Mouse (Mus musculus) activated CD4-positive, CD25-positive, alpha-beta regulatory T cell, adult 4 months (primary cell): ENCODE results near the gene Rab39. TPM values are rescaled to one million over a fixed set of nuclear protein-coding genes. Genes with fewer than 3 reads are reported as not detected.

ENCODE experiments used
- ATAC-seq: one replicate; pipeline ENCODE4 v1.8.0; 2017
- polyA plus RNA-seq, 2 experiments: library from polyadenylated mRNA; unstranded; fragments of 100-300 nt; shearing (Covaris generic); gene quantifications; one replicate each; pipeline ENCODE4 v1.2.1; 2017

The Rab39 gene
- not detected for polyA plus RNA-seq

- ATAC-seq = peak; percentile 87
Observed at GRCm38 (mm10) chr9:53705992-53706696, at the start of gene Rab39. Gene Rab39, minus strand, starts transcription at chr9:53706232.

GRCm38 (mm10) chr9:53754801-53755200, 48.8 kb upstream of the Rab39 start:
- no peak for ATAC-seq

GRCm38 (mm10) chr9:53750899-53751298, 44.9 kb upstream of the Rab39 start:
- no peak for ATAC-seq

- no peak for ATAC-seq
Observed at GRCm38 (mm10) chr9:53750411-53750810, 44.4 kb upstream of the Rab39 start.

- ATAC-seq = no peak
Observed at GRCm38 (mm10) chr9:53740829-53741404, 34.9 kb upstream of the Rab39 start.

GRCm38 (mm10) chr9:53705491-53705991, 491 bp downstream of the Rab39 start:
- ATAC-seq = no peak

GRCm38 (mm10) chr9:53702991-53703390, 3.0 kb downstream of the Rab39 start:
- no peak for ATAC-seq

GRCm38 (mm10) chr9:53700496-53700895, 5.5 kb downstream of the Rab39 start:
- ATAC-seq = no peak

- no peak for ATAC-seq
Observed at GRCm38 (mm10) chr9:53695846-53696245, 10.2 kb downstream of the Rab39 start.

GRCm38 (mm10) chr9:53693718-53694117, 12.3 kb downstream of the Rab39 start:
- ATAC-seq = no peak

- no peak for ATAC-seq
Observed at GRCm38 (mm10) chr9:53691745-53692670, 14.0 kb downstream of the Rab39 start.

GRCm38 (mm10) chr9:53680851-53681250, 25.2 kb downstream of the Rab39 start:
- no peak for ATAC-seq

- ATAC-seq = no peak
Observed at GRCm38 (mm10) chr9:53676921-53677320, 29.1 kb downstream of the Rab39 start.

- ATAC-seq = peak; percentile 89
Observed at GRCm38 (mm10) chr9:53673571-53673970, 32.5 kb downstream of the Rab39 start.

GRCm38 (mm10) chr9:53669680-53670219, 36.3 kb downstream of the Rab39 start, which contains the start of gene Cul5:
Gene Cul5, minus strand, starts transcription at chr9:53670014.
- no peak for ATAC-seq

GRCm38 (mm10) chr9:53667020-53667669, 38.9 kb downstream of the Rab39 start:
- ATAC-seq = peak; percentile 93

GRCm38 (mm10) chr9:53666665-53667019, 39.4 kb downstream of the Rab39 start:
- ATAC-seq = no peak

GRCm38 (mm10) chr9:53665428-53665827, 40.6 kb downstream of the Rab39 start:
- no peak for ATAC-seq

GRCm38 (mm10) chr9:53664819-53665218, 41.2 kb downstream of the Rab39 start:
- no peak for ATAC-seq

- ATAC-seq = peak; percentile 59
Observed at GRCm38 (mm10) chr9:53634796-53635195, 71.2 kb downstream of the Rab39 start.
